Mouse (Mus musculus) embryo, embryonic 10.5 days (tissue): ENCODE measurements at regions not wholly inside any gene's neighbourhood (a gene's known extent, or its start where the extent isn't known, plus 50 kb on each side); places are given as distances from the start of the nearest gene placed in this dataset.

Experiments
- DNase-seq: peaks from one replicate; pipeline ENCODE4 v3.0.0-alpha.2; 2015; ENCODE audit warnings: low spot score

- peak; percentile 81 for DNase-seq
These were observed 364.9 kb upstream of the Fmr1 start for GRCm38 (mm10) chrX:68313486-68313885.
